Mouse (Mus musculus) E14TG2a.4 (cell line): ENCODE data around the gene Acoxl.
A peak's percentile ranks its signal among the peaks of the same experiment; 100 is the strongest.

Source experiments
- CTCF ChIP-seq: conservative IDR thresholded peaks from 2 replicates; pipeline ENCODE4 v1.5.1; 2014; ENCODE audit warnings: low read length
- POU5F1 ChIP-seq: IDR thresholded peaks from 2 replicates; pipeline ENCODE4 v1.6.1; 2014; ENCODE audit warnings: low read length, borderline replicate concordance

GRCm38 (mm10) chr2:127832833-127833190 lies 5.9 kb upstream of the Acoxl start:
- TF ChIP-seq CTCF (peak; percentile 59), POU5F1 (no peak)
